Mouse (Mus musculus) layer of hippocampus, adult 8-10 months (tissue): ENCODE data around the gene Mad1l1. TPM values are rescaled to one million over a fixed set of nuclear protein-coding genes. Genes with fewer than 3 reads are reported as not detected.
A peak's percentile ranks its signal among the peaks of the same experiment; 100 is the strongest.

Experiments used
- DNase-seq, 2 experiments: peaks; one replicate each; pipeline ENCODE4 v3.0.0; 2022; ENCODE audit warnings: low spot score in 2 of 2
- total RNA-seq, 4 experiments: library from RNA; stranded (reverse); gene quantifications; 2 replicates each; pipeline ENCODE4 v1.2.4; 2022

Mad1l1 gene
- total RNA-seq, 4 experiments from 2014 or later, result 15.3 to 19.9 (median 17.2) TPM

GRCm38 (mm10) chr5:140183387-140183786 lies 138.0 kb downstream of the Mad1l1 start:
- DNase-seq, result no peak

GRCm38 (mm10) chr5:140182351-140182750 lies 139.0 kb downstream of the Mad1l1 start:
- no peak for DNase-seq

- no peak for DNase-seq
Measured at GRCm38 (mm10) chr5:140180016-140180415, 141.3 kb downstream of the Mad1l1 start.

GRCm38 (mm10) chr5:140178058-140178690 lies 143.2 kb downstream of the Mad1l1 start:
- DNase-seq, result no peak

- DNase-seq, result no peak
Measured at GRCm38 (mm10) chr5:140177582-140177981, 143.8 kb downstream of the Mad1l1 start.

- DNase-seq, result no peak
Measured at GRCm38 (mm10) chr5:140176370-140176769, 145.0 kb downstream of the Mad1l1 start.

GRCm38 (mm10) chr5:140174814-140175490 lies 146.4 kb downstream of the Mad1l1 start:
- DNase-seq, result no peak

- DNase-seq, result no peak
Measured at GRCm38 (mm10) chr5:140174066-140174465, 147.3 kb downstream of the Mad1l1 start.

GRCm38 (mm10) chr5:140173181-140173580 lies 148.2 kb downstream of the Mad1l1 start:
- no peak for DNase-seq

GRCm38 (mm10) chr5:140171710-140172109 lies 149.6 kb downstream of the Mad1l1 start:
- DNase-seq, result no peak

- DNase-seq, result no peak
Measured at GRCm38 (mm10) chr5:140167531-140167930, 153.8 kb downstream of the Mad1l1 start.

GRCm38 (mm10) chr5:140167080-140167479 lies 154.3 kb downstream of the Mad1l1 start:
- DNase-seq, result no peak

- no peak for DNase-seq
Measured at GRCm38 (mm10) chr5:140163947-140164346, 157.4 kb downstream of the Mad1l1 start.

GRCm38 (mm10) chr5:140162071-140162845 lies 159.1 kb downstream of the Mad1l1 start:
- no peak for DNase-seq

- no peak for DNase-seq
Measured at GRCm38 (mm10) chr5:140159007-140159406, 162.3 kb downstream of the Mad1l1 start.

GRCm38 (mm10) chr5:140157886-140158627 lies 163.3 kb downstream of the Mad1l1 start:
- no peak for DNase-seq

- no peak for DNase-seq
Measured at GRCm38 (mm10) chr5:140154166-140154565, 167.2 kb downstream of the Mad1l1 start.

GRCm38 (mm10) chr5:140151871-140152270 lies 169.5 kb downstream of the Mad1l1 start:
- DNase-seq, result peak; percentile 44 to 53

GRCm38 (mm10) chr5:140151180-140151579 lies 170.2 kb downstream of the Mad1l1 start:
- no peak for DNase-seq

- DNase-seq, result no peak
Measured at GRCm38 (mm10) chr5:140150694-140151093, 170.7 kb downstream of the Mad1l1 start.

- no peak for DNase-seq
Measured at GRCm38 (mm10) chr5:140150136-140150535, 171.2 kb downstream of the Mad1l1 start.

- DNase-seq, result no peak
Measured at GRCm38 (mm10) chr5:140149298-140149697, 172.1 kb downstream of the Mad1l1 start.
